Mouse (Mus musculus) layer of hippocampus, adult 18-20 months (tissue): ENCODE measurements around the gene Npas2. TPM values are rescaled to one million over a fixed set of nuclear protein-coding genes. Genes with fewer than 3 reads are reported as not detected.
A peak's percentile ranks its signal among the peaks of the same experiment; 100 is the strongest.

Source experiments
- DNase-seq, 2 experiments: peaks; one replicate each; pipeline ENCODE4 v3.0.0; 2022; ENCODE audit warnings: low spot score in 2 of 2
- total RNA-seq, 2 experiments: library from RNA; stranded (reverse); gene quantifications; 2 replicates each; pipeline ENCODE4 v1.2.3; 2021

Gene Npas2
- total RNA-seq, 2 experiments from 2014 or later, result 37.2 to 44.9 TPM

- no peak for DNase-seq
Measured at GRCm38 (mm10) chr1:39330857-39331594, 137.5 kb downstream of the Npas2 start.

GRCm38 (mm10) chr1:39332456-39332855, 138.9 kb downstream of the Npas2 start:
- DNase-seq, result no peak

- no peak for DNase-seq
Measured at GRCm38 (mm10) chr1:39335561-39336196, 142.1 kb downstream of the Npas2 start.

- peak in 1 of 2 experiments; percentile 44 for DNase-seq
Measured at GRCm38 (mm10) chr1:39336788-39337187, 143.3 kb downstream of the Npas2 start.

GRCm38 (mm10) chr1:39338831-39339230, 145.3 kb downstream of the Npas2 start:
- peak in 1 of 2 experiments; percentile 26 for DNase-seq

- no peak for DNase-seq
Measured at GRCm38 (mm10) chr1:39339455-39339854, 145.9 kb downstream of the Npas2 start.

GRCm38 (mm10) chr1:39340156-39340555, 146.6 kb downstream of the Npas2 start:
- DNase-seq, result peak in 1 of 2 experiments; percentile 11

GRCm38 (mm10) chr1:39340647-39341046, 147.1 kb downstream of the Npas2 start:
- DNase-seq, result peak in 1 of 2 experiments; percentile 59

GRCm38 (mm10) chr1:39341807-39342206, 148.3 kb downstream of the Npas2 start:
- no peak for DNase-seq

- DNase-seq, result no peak
Measured at GRCm38 (mm10) chr1:39343242-39343641, 149.7 kb downstream of the Npas2 start.

GRCm38 (mm10) chr1:39344981-39345600, 151.6 kb downstream of the Npas2 start:
- peak in 1 of 2 experiments; percentile 28 for DNase-seq

GRCm38 (mm10) chr1:39349001-39349400, 155.5 kb downstream of the Npas2 start:
- DNase-seq, result peak; percentile 67 to 87

- no peak for DNase-seq
Measured at GRCm38 (mm10) chr1:39349427-39349826, 155.9 kb downstream of the Npas2 start.

GRCm38 (mm10) chr1:39361754-39362514, 168.4 kb downstream of the Npas2 start:
- no peak for DNase-seq

GRCm38 (mm10) chr1:39362515-39362893, 169.0 kb downstream of the Npas2 start:
- DNase-seq, result no peak

- DNase-seq, result no peak
Measured at GRCm38 (mm10) chr1:39365562-39365961, 172.0 kb downstream of the Npas2 start.

GRCm38 (mm10) chr1:39367045-39367444, 173.5 kb downstream of the Npas2 start:
- no peak for DNase-seq

GRCm38 (mm10) chr1:39367601-39368266, 174.2 kb downstream of the Npas2 start, which contains the start of gene Rpl31:
TSS of gene Rpl31 (plus strand) at chr1:39367842.
- peak; percentile 98 for DNase-seq

- DNase-seq, result peak in 1 of 2 experiments; percentile 32
Measured at GRCm38 (mm10) chr1:39368267-39368841, 174.8 kb downstream of the Npas2 start.

GRCm38 (mm10) chr1:39370431-39370830, 176.9 kb downstream of the Npas2 start:
- DNase-seq, result no peak
